16 mouse cellular contexts compared by ENCODE assay signal in genomic region chr15:20836991-20837390, GRCm38 (mm10).
DNase-seq lines count a peak whose midpoint lies in the region; ATAC-seq and TF ChIP-seq lines count a peak whose summit lies in the region.
"Had no signal": no experiment of that assay in that cellular context is flagged by ENCODE, and none has a peak within 500 bp of the region (broad histone marks: within the 10 kb centered on the region; RNA-seq: fewer than 3 reads in every experiment).

No protein-coding gene starts in this region.

- H3K27ac ChIP-seq in intestine, embryonic 15.5 days: no peak overlapping the region
- H3K27ac ChIP-seq in intestine, postnatal 0 days (ENCODE audit: low read depth, low read length): no peak overlapping the region
- no peak overlapping the region for H3K27ac ChIP-seq in limb, embryonic 12.5 days
- H3K27ac ChIP-seq: liver, embryonic 12.5 days; lung, embryonic 15.5 days had no signal

- DNase-seq in retina, embryonic 14.5 days (ENCODE audit: low spot score): peak; percentile 9
- DNase-seq in retina, postnatal 1 day: no peak
- no peak for DNase-seq in ovary, postnatal 36 days (ENCODE audit: low spot score)
- DNase-seq in cerebellum, postnatal 10 days: no peak
- DNase-seq in spleen, postnatal 14 days (ENCODE audit: low spot score in 2 of 2): no peak
- DNase-seq: cerebellum, adult 11-12 months; heart, postnatal 10 days; kidney, postnatal 10 days; right cerebral cortex, postnatal 4 days had no signal

- ATAC-seq in intestine, embryonic 15.5 days: peak; percentile 34; the same call in 1 of the 2 replicates
- ATAC-seq in intestine, postnatal 0 days: no peak
- ATAC-seq in limb, embryonic 12.5 days (ENCODE audit: insufficient number of reproducible peaks, insufficient read depth, low FRiP score, low TSS enrichment, low read depth): peak; percentile 73
- ATAC-seq: forebrain, embryonic 16.5 days; liver, embryonic 12.5 days had no signal

- H3K4me3 ChIP-seq in intestine, embryonic 15.5 days (replicated peaks): no peak overlapping the region
- no peak overlapping the region for H3K4me3 ChIP-seq in intestine, postnatal 0 days (ENCODE audit: low read depth, low read length)
- H3K4me3 ChIP-seq in limb, embryonic 12.5 days (replicated peaks): no peak overlapping the region
- H3K4me3 ChIP-seq: erythroblast, embryonic 14.5 days; liver, embryonic 12.5 days; lung, embryonic 15.5 days had no signal

- H3K4me1 ChIP-seq in intestine, embryonic 15.5 days (replicated peaks): no peaks in the 10 kb centered on the region
- H3K4me1 ChIP-seq in intestine, postnatal 0 days (replicated peaks; ENCODE audit: control insufficient read depth, insufficient read depth, low read length): no peaks in the 10 kb centered on the region
- H3K4me1 ChIP-seq in limb, embryonic 12.5 days (replicated peaks): no peaks in the 10 kb centered on the region; the same call in 1 of the 2 replicates
- H3K4me1 ChIP-seq: liver, embryonic 12.5 days; lung, embryonic 15.5 days had no signal

- H3K4me2 ChIP-seq in intestine, embryonic 15.5 days (replicated peaks): no peak overlapping the region
- no peak overlapping the region for H3K4me2 ChIP-seq in intestine, postnatal 0 days (replicated peaks; ENCODE audit: low read depth)
- no peak overlapping the region for H3K4me2 ChIP-seq in limb, embryonic 12.5 days
- H3K4me2 ChIP-seq: liver, embryonic 12.5 days; lung, embryonic 15.5 days had no signal

- no peak for TF ChIP-seq CTCF in intestine, postnatal 0 days (IDR thresholded peaks at IDR 0.05; ENCODE audit: low read depth)

- H3K9ac ChIP-seq in intestine, embryonic 15.5 days: no peak overlapping the region
- no peak overlapping the region for H3K9ac ChIP-seq in intestine, postnatal 0 days (ENCODE audit: low read depth, low read length)
- no peak overlapping the region for H3K9ac ChIP-seq in limb, embryonic 12.5 days (replicated peaks)
- H3K9ac ChIP-seq: liver, embryonic 12.5 days; lung, embryonic 15.5 days had no signal

- H3K36me3 ChIP-seq in intestine, embryonic 15.5 days: no peaks in the 10 kb centered on the region
- H3K36me3 ChIP-seq in intestine, postnatal 0 days (ENCODE audit: control insufficient read depth, insufficient read depth): no peaks in the 10 kb centered on the region
- H3K36me3 ChIP-seq in limb, embryonic 12.5 days: no peaks in the 10 kb centered on the region
- H3K36me3 ChIP-seq: liver, embryonic 12.5 days; lung, embryonic 15.5 days had no signal

- H3K9me3 ChIP-seq in intestine, embryonic 15.5 days: no peaks in the 10 kb centered on the region
- H3K9me3 ChIP-seq in intestine, postnatal 0 days (ENCODE audit: control insufficient read depth): no peaks in the 10 kb centered on the region
- H3K9me3 ChIP-seq in limb, embryonic 12.5 days: 0 out of 2 replicates have a peak, but pooled peaks cover 2% of the 10 kb centered on the region
- H3K9me3 ChIP-seq: liver, embryonic 12.5 days; lung, embryonic 15.5 days had no signal

- 50% methylated on average over 3 of the region's 3 CpGs for WGBS in intestine, embryonic 15.5 days
- 58% methylated on average over 3 of the region's 3 CpGs for WGBS in intestine, postnatal 0 days
- 20% methylated on average over 3 of the region's 3 CpGs for WGBS in limb, embryonic 12.5 days

- no peaks in the 10 kb centered on the region for H3K27me3 ChIP-seq in intestine, embryonic 15.5 days (replicated peaks)
- H3K27me3 ChIP-seq in intestine, postnatal 0 days (replicated peaks; ENCODE audit: control insufficient read depth, insufficient read depth, low read length): no peaks in the 10 kb centered on the region
- H3K27me3 ChIP-seq in limb, embryonic 12.5 days: no peaks in the 10 kb centered on the region
- H3K27me3 ChIP-seq: liver, embryonic 12.5 days; lung, embryonic 15.5 days had no signal
